Mouse (Mus musculus) kidney, embryonic 16.5 days (tissue): ENCODE measurements at regions not wholly inside any gene's neighbourhood (a gene's known extent, or its start where the extent isn't known, plus 50 kb on each side); places are given as distances from the start of the nearest gene placed in this dataset.

Source experiments
- ATAC-seq: fragments of 200-750 bp; cut with Nextera tagmentation; 2 replicates; pipeline ENCODE4 v1.8.0; 2017; ENCODE audit warnings: moderate TSS enrichment; ENCODE audit not compliant: low FRiP score, low TSS enrichment
- H3K27ac ChIP-seq: fragments of 300-500 bp; sonication (generic); 2 replicates; pipeline ENCODE4 v1.5.1; 2014; ENCODE audit warnings: low read length
- H3K27me3 ChIP-seq: fragments of 300-500 bp; sonication (generic); 2 replicates; pipeline ENCODE4 v1.6.1; 2014; ENCODE audit warnings: low read length, control low read depth, mixed read lengths; ENCODE audit not compliant: insufficient read depth
- H3K36me3 ChIP-seq: fragments of 300-500 bp; sonication (generic); 2 replicates; pipeline ENCODE4 v1.6.1; 2014; ENCODE audit warnings: low read length, control low read depth, mixed read lengths; ENCODE audit not compliant: insufficient read depth
- H3K4me1 ChIP-seq: fragments of 300-500 bp; sonication (generic); 2 replicates; pipeline ENCODE4 v1.6.1; 2014; ENCODE audit warnings: low read length, control low read depth, mixed read lengths; ENCODE audit not compliant: insufficient read depth
- H3K4me2 ChIP-seq: fragments of 300-500 bp; sonication (generic); replicated peaks from 2 replicates; pipeline ENCODE4 v1.6.1; 2014; ENCODE audit warnings: low read depth, low read length
- H3K4me3 ChIP-seq: fragments of 300-500 bp; sonication (generic); 2 replicates; pipeline ENCODE4 v1.5.1; 2014; ENCODE audit warnings: mild to moderate bottlenecking, low read length
- H3K9ac ChIP-seq: fragments of 300-500 bp; sonication (generic); replicated peaks from 2 replicates; pipeline ENCODE4 v1.6.1; 2014; ENCODE audit warnings: low read length
- H3K9me3 ChIP-seq: fragments of 300-500 bp; sonication (generic); 2 replicates; pipeline ENCODE4 v1.6.1; 2016; ENCODE audit warnings: low read length, control low read depth
- WGBS: fragments of 180-500 bp; shearing (Covaris S2); extraction: QIAGEN DNeasy Blood & Tissue Kit; methylation state at CpG from one replicate; pipeline ENCODE4 v1.1.7; 2014; 5-methylcytosine and 5-hydroxymethylcytosine counted together

GRCm38 (mm10) chr7:72500190-72500589, 193.8 kb upstream of the Mctp2 start:
- H3K4me2 ChIP-seq = no peak overlapping the region
- H3K4me3 ChIP-seq = no peak overlapping the region
- no peaks in the 10 kb centered on the region for H3K9me3 ChIP-seq
- no peaks in the 10 kb centered on the region for H3K4me1 ChIP-seq
- no peak overlapping the region for H3K9ac ChIP-seq
- no peaks in the 10 kb centered on the region for H3K36me3 ChIP-seq
- H3K27ac ChIP-seq = no peak overlapping the region
- H3K27me3 ChIP-seq = no peaks in the 10 kb centered on the region
- 73% methylated on average over 3 of the region's 3 CpGs for WGBS
- ATAC-seq = no peak

GRCm38 (mm10) chr7:72500996-72501395, 194.6 kb upstream of the Mctp2 start:
- no peak for ATAC-seq
- Histone ChIP-seq H3K4me2 (no peak overlapping the region), H3K4me1 (no peaks in the 10 kb centered on the region), H3K27ac (no peak overlapping the region), H3K27me3 (no peaks in the 10 kb centered on the region), H3K9ac (no peak overlapping the region), H3K36me3 (no peaks in the 10 kb centered on the region), H3K4me3 (no peak overlapping the region), H3K9me3 (no peaks in the 10 kb centered on the region)
- 39% methylated on average over 6 of the region's 6 CpGs for WGBS

- no peak overlapping the region for H3K27ac ChIP-seq
- 78% methylated on average over 3 of the region's 3 CpGs for WGBS
- H3K27me3 ChIP-seq = no peaks in the 10 kb centered on the region
- H3K9me3 ChIP-seq = no peaks in the 10 kb centered on the region
- no peak overlapping the region for H3K4me2 ChIP-seq
- H3K4me1 ChIP-seq = no peaks in the 10 kb centered on the region
- no peak overlapping the region for H3K9ac ChIP-seq
- no peak for ATAC-seq
- no peak overlapping the region for H3K4me3 ChIP-seq
- H3K36me3 ChIP-seq = no peaks in the 10 kb centered on the region
Measured at GRCm38 (mm10) chr7:72501431-72501830, 195.0 kb upstream of the Mctp2 start.

- Histone ChIP-seq H3K4me1 (no peaks in the 10 kb centered on the region), H3K27me3 (no peaks in the 10 kb centered on the region), H3K9me3 (no peaks in the 10 kb centered on the region), H3K27ac (no peak overlapping the region), H3K4me2 (no peak overlapping the region), H3K4me3 (no peak overlapping the region), H3K9ac (no peak overlapping the region), H3K36me3 (no peaks in the 10 kb centered on the region)
- no peak for ATAC-seq
Measured at GRCm38 (mm10) chr7:72503756-72504155, 197.3 kb upstream of the Mctp2 start.

- H3K9me3 ChIP-seq = no peaks in the 10 kb centered on the region
- H3K4me3 ChIP-seq = no peak overlapping the region
- H3K4me2 ChIP-seq = no peak overlapping the region
- no peaks in the 10 kb centered on the region for H3K4me1 ChIP-seq
- 83% methylated on average over 4 of the region's 4 CpGs for WGBS
- H3K36me3 ChIP-seq = no peaks in the 10 kb centered on the region
- H3K27ac ChIP-seq = no peak overlapping the region
- no peak overlapping the region for H3K9ac ChIP-seq
- H3K27me3 ChIP-seq = no peaks in the 10 kb centered on the region
- no peak for ATAC-seq
Measured at GRCm38 (mm10) chr7:72504268-72504667, 197.9 kb upstream of the Mctp2 start.

GRCm38 (mm10) chr7:72505732-72506460, 199.5 kb upstream of the Mctp2 start:
- WGBS = 80% methylated on average over 8 of the region's 8 CpGs

GRCm38 (mm10) chr7:72507946-72508345, 201.5 kb upstream of the Mctp2 start:
- Histone ChIP-seq H3K36me3 (no peaks in the 10 kb centered on the region), H3K4me3 (no peak overlapping the region), H3K27me3 (no peaks in the 10 kb centered on the region), H3K9ac (no peak overlapping the region), H3K4me1 (no peaks in the 10 kb centered on the region), H3K9me3 (no peaks in the 10 kb centered on the region), H3K4me2 (no peak overlapping the region), H3K27ac (no peak overlapping the region)
- 39% methylated on average over 5 of the region's 5 CpGs for WGBS
- ATAC-seq = no peak

More at GRCm38 (mm10) chr7:72505732-72506460, 199.5 kb upstream of the Mctp2 start:
- no peak for ATAC-seq
- Histone ChIP-seq H3K4me3 (no peak overlapping the region), H3K4me2 (no peak overlapping the region), H3K4me1 (no peaks in the 10 kb centered on the region), H3K27ac (no peak overlapping the region), H3K9me3 (no peaks in the 10 kb centered on the region), H3K36me3 (no peaks in the 10 kb centered on the region), H3K9ac (no peak overlapping the region), H3K27me3 (no peaks in the 10 kb centered on the region)

- H3K4me3 ChIP-seq = no peak overlapping the region
- 84% methylated on average over 4 of the region's 4 CpGs for WGBS
- no peaks in the 10 kb centered on the region for H3K27me3 ChIP-seq
- ATAC-seq = no peak
- no peak overlapping the region for H3K27ac ChIP-seq
- no peaks in the 10 kb centered on the region for H3K36me3 ChIP-seq
- no peak overlapping the region for H3K9ac ChIP-seq
- H3K4me1 ChIP-seq = no peaks in the 10 kb centered on the region
- no peaks in the 10 kb centered on the region for H3K9me3 ChIP-seq
- no peak overlapping the region for H3K4me2 ChIP-seq
Measured at GRCm38 (mm10) chr7:72510116-72510515, 203.7 kb upstream of the Mctp2 start.

GRCm38 (mm10) chr7:72513446-72513845, 207.0 kb upstream of the Mctp2 start:
- H3K4me1 ChIP-seq = no peaks in the 10 kb centered on the region
- no peak overlapping the region for H3K27ac ChIP-seq
- H3K4me3 ChIP-seq = no peak overlapping the region
- H3K9ac ChIP-seq = no peak overlapping the region
- H3K27me3 ChIP-seq = no peaks in the 10 kb centered on the region
- H3K9me3 ChIP-seq = no peaks in the 10 kb centered on the region
- H3K4me2 ChIP-seq = no peak overlapping the region
- 84% methylated on average over 4 of the region's 4 CpGs for WGBS
- ATAC-seq = no peak
- H3K36me3 ChIP-seq = no peaks in the 10 kb centered on the region

- 87% methylated on average over 2 of the region's 2 CpGs for WGBS
- no peak for ATAC-seq
- H3K27ac ChIP-seq = no peak overlapping the region
Measured at GRCm38 (mm10) chr7:72514851-72515250, 208.4 kb upstream of the Mctp2 start.

More at GRCm38 (mm10) chr7:72514851-72515250, 208.4 kb upstream of the Mctp2 start:
- no peaks in the 10 kb centered on the region for H3K36me3 ChIP-seq
- H3K4me1 ChIP-seq = no peaks in the 10 kb centered on the region
- no peak overlapping the region for H3K9ac ChIP-seq
- no peaks in the 10 kb centered on the region for H3K27me3 ChIP-seq
- no peak overlapping the region for H3K4me3 ChIP-seq
- H3K4me2 ChIP-seq = no peak overlapping the region
- no peaks in the 10 kb centered on the region for H3K9me3 ChIP-seq
